Mouse (Mus musculus) adrenal gland, postnatal 10 days (tissue): ENCODE data around the gene Hmga1. TPM values are rescaled to one million over a fixed set of nuclear protein-coding genes. Genes with fewer than 3 reads are reported as not detected.

Experiments
- DNase-seq: peaks from one replicate; pipeline ENCODE4 v3.0.0; 2021; ENCODE audit warnings: mixed read lengths
- total RNA-seq, 2 experiments: library from RNA; stranded (reverse); gene quantifications; 2 replicates each; pipeline ENCODE4 v1.2.3; 2021

The Hmga1 gene
- total RNA-seq, 2 experiments from 2014 or later: 27.0 to 29.5 TPM

- no peak for DNase-seq
These were observed 3.3 kb downstream of the Hmga1 start for GRCm38 (mm10) chr17:27559596-27559995.

GRCm38 (mm10) chr17:27560926-27561480, 4.7 kb downstream of the Hmga1 start:
- DNase-seq: no peak

- DNase-seq: peak; percentile 80
These were observed 5.7 kb downstream of the Hmga1 start for GRCm38 (mm10) chr17:27561809-27562526.

GRCm38 (mm10) chr17:27563771-27564244, 7.5 kb downstream of the Hmga1 start:
- DNase-seq: no peak

GRCm38 (mm10) chr17:27564391-27565162, 8.3 kb downstream of the Hmga1 start:
- DNase-seq: no peak

- peak; percentile 99 for DNase-seq
These were observed 9.1 kb downstream of the Hmga1 start, which contains the start of gene AI413582 for GRCm38 (mm10) chr17:27565163-27565941. TSS of gene AI413582 (minus strand) at chr17:27565756.

- DNase-seq: no peak
These were observed 9.6 kb downstream of the Hmga1 start for GRCm38 (mm10) chr17:27565942-27566267.

- no peak for DNase-seq
These were observed 11.9 kb downstream of the Hmga1 start for GRCm38 (mm10) chr17:27568228-27568627.

GRCm38 (mm10) chr17:27571315-27571714, 15.0 kb downstream of the Hmga1 start:
- no peak for DNase-seq

GRCm38 (mm10) chr17:27573772-27574320, 17.5 kb downstream of the Hmga1 start:
- no peak for DNase-seq

- peak; percentile 85 for DNase-seq
These were observed 18.3 kb downstream of the Hmga1 start for GRCm38 (mm10) chr17:27574470-27575115.

- no peak for DNase-seq
These were observed 18.9 kb downstream of the Hmga1 start for GRCm38 (mm10) chr17:27575116-27575776.

- DNase-seq: no peak
These were observed 19.8 kb downstream of the Hmga1 start for GRCm38 (mm10) chr17:27576056-27576455.

- DNase-seq: no peak
These were observed 21.2 kb downstream of the Hmga1 start for GRCm38 (mm10) chr17:27577468-27577867.

GRCm38 (mm10) chr17:27578487-27578886, 22.2 kb downstream of the Hmga1 start:
- DNase-seq: no peak

GRCm38 (mm10) chr17:27579816-27580215, 23.5 kb downstream of the Hmga1 start:
- DNase-seq: no peak

- DNase-seq: no peak
These were observed 24.2 kb downstream of the Hmga1 start for GRCm38 (mm10) chr17:27580392-27581068.

- no peak for DNase-seq
These were observed 27.0 kb downstream of the Hmga1 start for GRCm38 (mm10) chr17:27583185-27583894.

GRCm38 (mm10) chr17:27586661-27587060, 30.4 kb downstream of the Hmga1 start:
- no peak for DNase-seq

GRCm38 (mm10) chr17:27587252-27587651, 31.0 kb downstream of the Hmga1 start:
- DNase-seq: no peak
